Mouse (Mus musculus) ES-Bruce4 (cell line): ENCODE measurements around the gene Fam227a. TPM values are rescaled to one million over a fixed set of nuclear protein-coding genes. Genes with fewer than 3 reads are reported as not detected.
A peak's percentile ranks its signal among the peaks of the same experiment; 100 is the strongest.

Experiments used
- H3K27ac ChIP-seq: 2 replicates; pipeline ENCODE4 v1.5.1; 2012; ENCODE audit warnings: low read length, inconsistent platforms; ENCODE audit not compliant: insufficient read depth
- H3K27me3 ChIP-seq: 2 replicates; pipeline ENCODE4 v1.6.1; 2012; ENCODE audit warnings: mild to moderate bottlenecking, low read length, inconsistent platforms; ENCODE audit not compliant: control insufficient read depth, poor library complexity, insufficient read depth, severe bottlenecking
- H3K36me3 ChIP-seq: 2 replicates; pipeline ENCODE4 v1.6.1; 2012; ENCODE audit warnings: inconsistent platforms, mild to moderate bottlenecking, low read length, moderate library complexity; ENCODE audit not compliant: control insufficient read depth, poor library complexity, insufficient read depth, severe bottlenecking
- H3K4me1 ChIP-seq: one replicate; pipeline ENCODE4 v1.8.1; 2011; ENCODE audit warnings: low read length; ENCODE audit not compliant: control insufficient read depth, insufficient read depth
- H3K4me3 ChIP-seq: 2 replicates; pipeline ENCODE4 v1.5.1; 2011; ENCODE audit warnings: low read depth, mild to moderate bottlenecking, low read length
- H3K9ac ChIP-seq: 2 replicates; pipeline ENCODE4 v1.6.1; 2012; ENCODE audit warnings: low read depth, mild to moderate bottlenecking, inconsistent platforms; ENCODE audit not compliant: poor library complexity, severe bottlenecking
- H3K9me3 ChIP-seq: replicated peaks from 2 replicates; pipeline ENCODE4 v1.6.1; 2012; ENCODE audit warnings: mild to moderate bottlenecking, low read length, inconsistent platforms; ENCODE audit not compliant: control insufficient read depth, poor library complexity, insufficient read depth, severe bottlenecking
- CTCF ChIP-seq: IDR thresholded peaks from one replicate; pipeline ENCODE4 v1.8.1; 2011; ENCODE audit warnings: low read depth, low read length
- EP300 ChIP-seq: IDR thresholded peaks from 2 replicates; pipeline ENCODE4 v1.6.1; 2011; ENCODE audit warnings: low read depth, low read length; ENCODE audit not compliant: insufficient read depth
- POLR2A ChIP-seq: IDR thresholded peaks from one replicate; pipeline ENCODE4 v1.8.1; 2011; ENCODE audit warnings: low read length; ENCODE audit not compliant: insufficient read depth
- polyA plus RNA-seq: library from polyadenylated mRNA; stranded (reverse); fragments of >200 nt; gene quantifications from 2 replicates; pipeline ENCODE4 v1.2.4, GENCODE M21; 2011; ENCODE audit warnings: low read depth; ENCODE audit not compliant: missing spikeins, insufficient read depth, insufficient read length

Gene Fam227a
- polyA plus RNA-seq, 1 experiment, result 3.2 TPM

GRCm38 (mm10) chr15:79630471-79630870 is 28.3 kb downstream of the Fam227a start:
- no peaks in the 10 kb centered on the region for H3K36me3 ChIP-seq
- peaks cover 7% of the 10 kb centered on the region for H3K4me1 ChIP-seq
- H3K27ac ChIP-seq, result 0 out of 2 replicates have a peak overlapping the region, but pooled peaks have one; percentile 14
- no peak overlapping the region for H3K4me3 ChIP-seq
- no peaks in the 10 kb centered on the region for H3K9me3 ChIP-seq
- H3K27me3 ChIP-seq, result no peaks in the 10 kb centered on the region
- TF ChIP-seq EP300 (peak; percentile 76), CTCF (no peak)
- no peak overlapping the region for H3K9ac ChIP-seq

DNA sequence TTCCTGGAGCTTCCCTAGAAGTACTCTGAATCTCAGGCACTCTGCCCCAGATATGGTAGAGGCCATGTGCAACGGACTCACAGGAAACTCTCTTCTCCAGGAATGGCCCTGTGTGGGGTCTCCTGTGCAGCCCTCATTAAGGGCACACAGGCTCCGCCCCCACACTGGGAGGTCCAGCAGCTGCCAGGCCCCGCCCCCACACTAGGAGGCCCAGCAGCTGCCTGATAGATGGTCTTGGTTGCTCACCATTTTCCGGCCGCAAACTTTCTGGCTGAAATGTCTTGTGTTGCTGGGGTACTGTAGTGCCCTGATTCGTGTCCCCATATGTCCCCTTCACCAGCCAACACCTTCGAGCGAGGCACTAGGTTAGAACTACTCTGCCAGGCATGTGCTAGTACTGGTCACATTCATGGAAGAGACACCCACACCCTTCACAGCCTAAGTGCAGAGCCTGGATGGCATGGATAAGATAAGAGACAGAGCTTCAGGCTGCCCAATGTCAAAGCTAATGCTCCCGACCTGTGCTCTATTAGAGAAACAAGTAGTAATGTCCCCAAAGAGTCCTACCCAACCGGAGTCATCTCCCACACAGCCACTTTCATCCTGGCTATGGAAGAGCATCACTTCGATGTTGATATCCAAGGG is 38.9 kb downstream of the Fam227a start:
- H3K4me1 ChIP-seq, result peaks cover 3% of the 10 kb centered on the region
- H3K36me3 ChIP-seq, result no peaks in the 10 kb centered on the region

GRCm38 (mm10) chr15:79618456-79618855 is 40.3 kb downstream of the Fam227a start:
- H3K9ac ChIP-seq, result no peak overlapping the region
- H3K4me3 ChIP-seq, result no peak overlapping the region
- no peaks in the 10 kb centered on the region for H3K9me3 ChIP-seq
- no peak overlapping the region for H3K27ac ChIP-seq
- H3K4me1 ChIP-seq, result peaks cover 3% of the 10 kb centered on the region
- H3K27me3 ChIP-seq, result no peaks in the 10 kb centered on the region
- no peaks in the 10 kb centered on the region for H3K36me3 ChIP-seq
- TF ChIP-seq CTCF (no peak), POLR2A (no peak), EP300 (no peak)

More for the DNA sequence above, 38.9 kb downstream of the Fam227a start:
- Histone ChIP-seq H3K9ac (no peak overlapping the region), H3K27me3 (no peaks in the 10 kb centered on the region), H3K27ac (no peak overlapping the region), H3K9me3 (no peaks in the 10 kb centered on the region), H3K4me3 (no peak overlapping the region)
- no peak for TF ChIP-seq POLR2A
- TF ChIP-seq EP300, result no peak
- TF ChIP-seq CTCF, result no peak

- Histone ChIP-seq H3K4me1 (peaks cover 3% of the 10 kb centered on the region), H3K36me3 (no peaks in the 10 kb centered on the region), H3K9me3 (no peaks in the 10 kb centered on the region), H3K9ac (peak overlapping the region; percentile 74), H3K4me3 (peak overlapping the region; percentile 77), H3K27me3 (no peaks in the 10 kb centered on the region), H3K27ac (0 out of 2 replicates have a peak overlapping the region, but pooled peaks have one; percentile 12)
- TF ChIP-seq CTCF (no peak), POLR2A (peak; percentile 53), EP300 (no peak)
These were observed 41.6 kb downstream of the Fam227a start for GRCm38 (mm10) chr15:79617135-79617534.

GRCm38 (mm10) chr15:79616729-79617128 is 42.0 kb downstream of the Fam227a start:
- no peaks in the 10 kb centered on the region for H3K36me3 ChIP-seq
- H3K27me3 ChIP-seq, result no peaks in the 10 kb centered on the region
- peaks cover 3% of the 10 kb centered on the region for H3K4me1 ChIP-seq
- H3K9ac ChIP-seq, result no peak overlapping the region
- H3K9me3 ChIP-seq, result no peaks in the 10 kb centered on the region
- H3K27ac ChIP-seq, result no peak overlapping the region
- TF ChIP-seq POLR2A, result no peak
- TF ChIP-seq CTCF, result peak; percentile 8
- H3K4me3 ChIP-seq, result no peak overlapping the region

GRCm38 (mm10) chr15:79615501-79615900 is 43.3 kb downstream of the Fam227a start:
- no peak overlapping the region for H3K4me3 ChIP-seq
- H3K9me3 ChIP-seq, result no peaks in the 10 kb centered on the region
- no peaks in the 10 kb centered on the region for H3K27me3 ChIP-seq
- TF ChIP-seq EP300, result no peak
- no peaks in the 10 kb centered on the region for H3K36me3 ChIP-seq
- no peak overlapping the region for H3K27ac ChIP-seq
- no peak overlapping the region for H3K9ac ChIP-seq
- H3K4me1 ChIP-seq, result peaks cover 3% of the 10 kb centered on the region
